Mouse (Mus musculus) MEL (cell line): ENCODE results near the gene Apba1.

Experiments used
- CTCF ChIP-seq, 3 experiments: IDR thresholded peaks in 2 of 3; conservative IDR thresholded peaks in 1 of 3; 2 replicates each; pipeline ENCODE4 v1.5.1; 2011 to 2012; ENCODE audit warnings: low read length in 3 of 3, low read depth in 2 of 3, mild to moderate bottlenecking in 2 of 3, improper control_type of control experiment in 1 of 3, inconsistent platforms in 1 of 3, mixed read lengths in 1 of 3, moderate library complexity in 1 of 3; ENCODE audit not compliant: control insufficient read depth in 1 of 3, insufficient read depth in 1 of 3, poor library complexity in 1 of 3, severe bottlenecking in 1 of 3
- SMC3 ChIP-seq: IDR thresholded peaks from 2 replicates; pipeline ENCODE4 v1.6.1; 2011; ENCODE audit warnings: low read depth, low read length, improper control_type of control experiment

DNA sequence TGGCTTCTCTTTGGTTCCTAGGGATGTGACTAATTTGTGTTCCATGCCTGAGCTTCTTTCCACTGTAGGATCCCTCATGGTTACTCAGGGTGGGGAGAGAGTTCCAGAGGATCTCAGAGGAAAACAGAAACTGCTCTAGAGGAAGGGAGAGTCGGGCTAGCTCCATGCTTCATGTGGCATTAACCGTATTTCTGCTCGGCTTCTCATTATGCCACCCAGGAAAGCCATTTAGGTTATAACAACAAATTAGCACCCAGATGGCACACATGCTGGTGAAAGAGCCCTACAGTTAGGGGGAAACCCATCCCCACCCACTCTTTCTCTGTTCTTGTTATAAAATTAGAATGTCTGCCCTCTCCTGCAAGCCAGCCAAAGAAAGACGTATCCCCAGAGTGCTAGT is 36.5 kb downstream of the Apba1 start:
- TF ChIP-seq SMC3 (no peak), CTCF (IDR thresholded peaks at IDR 0.05 in 2 of 3, conservative IDR thresholded peaks at IDR 0.05 in 1 of 3; ENCODE audit: control insufficient read depth in 1 of 3, insufficient read depth in 1 of 3, low read depth in 2 of 3, low read length in 3 of 3, poor library complexity in 1 of 3, severe bottlenecking in 1 of 3) (no peak)
